Mouse (Mus musculus) forebrain, embryonic 16.5 days (tissue): ENCODE results near the gene Map2k2. TPM values are rescaled to one million over a fixed set of nuclear protein-coding genes. Genes with fewer than 3 reads are reported as not detected.
A peak's percentile ranks its signal among the peaks of the same experiment; 100 is the strongest.

ENCODE experiments used
- ATAC-seq: fragments of 200-750 bp; cut with Nextera tagmentation; 2 replicates; pipeline ENCODE4 v1.8.0; 2017; ENCODE audit warnings: mild to moderate bottlenecking, moderate library complexity
- H3K27ac ChIP-seq: fragments of 300-500 bp; sonication (generic); 2 replicates; pipeline ENCODE4 v1.5.1; 2014; ENCODE audit warnings: low read length, control low read depth
- H3K27me3 ChIP-seq: fragments of 300-500 bp; sonication (generic); replicated peaks from 2 replicates; pipeline ENCODE4 v1.6.1; 2014; ENCODE audit warnings: low read length; ENCODE audit not compliant: control insufficient read depth, insufficient read depth
- H3K36me3 ChIP-seq: fragments of 300-500 bp; sonication (generic); 2 replicates; pipeline ENCODE4 v1.6.1; 2014; ENCODE audit not compliant: control insufficient read depth, insufficient read depth
- H3K4me1 ChIP-seq: fragments of 300-500 bp; sonication (generic); replicated peaks from 2 replicates; pipeline ENCODE4 v1.6.1; 2014; ENCODE audit warnings: low read length; ENCODE audit not compliant: control insufficient read depth, insufficient read depth
- H3K4me2 ChIP-seq: fragments of 300-500 bp; sonication (generic); 2 replicates; pipeline ENCODE4 v1.6.1; 2014; ENCODE audit warnings: mild to moderate bottlenecking, low read length, control low read depth
- H3K4me3 ChIP-seq: fragments of 300-500 bp; sonication (generic); replicated peaks from 2 replicates; pipeline ENCODE4 v1.5.1; 2014; ENCODE audit warnings: mild to moderate bottlenecking, low read length, control low read depth
- H3K9ac ChIP-seq: fragments of 300-500 bp; sonication (generic); replicated peaks from 2 replicates; pipeline ENCODE4 v1.6.1; 2014; ENCODE audit warnings: low read depth, low read length, control low read depth
- H3K9me3 ChIP-seq: fragments of 300-500 bp; sonication (generic); 2 replicates; pipeline ENCODE4 v1.6.1; 2016; ENCODE audit warnings: low read length; ENCODE audit not compliant: control insufficient read depth
- WGBS: fragments of 180-500 bp; shearing (Covaris S2); extraction: QIAGEN DNeasy Blood & Tissue Kit; methylation state at CpG from one replicate; pipeline ENCODE4 v1.1.7; 2014; 5-methylcytosine and 5-hydroxymethylcytosine counted together
- polyA plus RNA-seq: library from polyadenylated mRNA; unstranded; fragments of >200 nt; fragmentation: Nextera tagmentation; extraction: Ambion mirVana; gene quantifications from 2 replicates; pipeline ENCODE4 v1.2.1, GENCODE M21; 2015

Map2k2 gene
- polyA plus RNA-seq, 1 experiment from 2014 or later = 210 TPM

GRCm38 (mm10) chr10:81140717-81141454 is 35.2 kb downstream of the Map2k2 start:
- Histone ChIP-seq H3K36me3 (peaks cover 16% of the 10 kb centered on the region), H3K27ac (no peak overlapping the region), H3K9me3 (no peaks in the 10 kb centered on the region), H3K27me3 (0 out of 2 replicates have a peak, but pooled peaks cover under 1% of the 10 kb centered on the region), H3K4me3 (no peak overlapping the region), H3K4me2 (0 out of 2 replicates have a peak overlapping the region, but pooled peaks have one; percentile 17), H3K4me1 (peaks cover 43% of the 10 kb centered on the region), H3K9ac (no peak overlapping the region; the same call in 1 of the 2 replicates)
- no peak for ATAC-seq
- WGBS = 66% methylated on average over 10 of the region's 10 CpGs

- ATAC-seq = no peak
- peaks cover 20% of the 10 kb centered on the region for H3K36me3 ChIP-seq
- no peak overlapping the region for H3K4me3 ChIP-seq
- H3K9ac ChIP-seq = no peak overlapping the region
- H3K9me3 ChIP-seq = no peaks in the 10 kb centered on the region
- no peaks in the 10 kb centered on the region for H3K27me3 ChIP-seq
- no peak overlapping the region for H3K4me2 ChIP-seq
- H3K27ac ChIP-seq = no peak overlapping the region
- H3K4me1 ChIP-seq = peaks cover 42% of the 10 kb centered on the region
- 87% methylated on average over 7 of the region's 7 CpGs for WGBS
These were observed 35.9 kb downstream of the Map2k2 start for GRCm38 (mm10) chr10:81141455-81142210.

GRCm38 (mm10) chr10:81142551-81142981 is 36.9 kb downstream of the Map2k2 start:
- H3K27ac ChIP-seq = no peak overlapping the region

GRCm38 (mm10) chr10:81143157-81143633 is 37.5 kb downstream of the Map2k2 start:
- Histone ChIP-seq H3K36me3 (peaks cover 25% of the 10 kb centered on the region), H3K9ac (no peak overlapping the region), H3K4me3 (no peak overlapping the region), H3K4me1 (peaks cover 40% of the 10 kb centered on the region), H3K27ac (no peak overlapping the region), H3K4me2 (no peak overlapping the region), H3K27me3 (no peaks in the 10 kb centered on the region), H3K9me3 (no peaks in the 10 kb centered on the region)
- ATAC-seq = no peak
- WGBS = 84% methylated on average over 7 of the region's 7 CpGs

More at GRCm38 (mm10) chr10:81142551-81142981, 36.9 kb downstream of the Map2k2 start:
- Histone ChIP-seq H3K36me3 (peaks cover 25% of the 10 kb centered on the region), H3K4me3 (no peak overlapping the region), H3K9ac (no peak overlapping the region), H3K9me3 (no peaks in the 10 kb centered on the region), H3K27me3 (no peaks in the 10 kb centered on the region), H3K4me2 (no peak overlapping the region), H3K4me1 (peaks cover 42% of the 10 kb centered on the region)
- WGBS = 53% methylated on average over 5 of the region's 5 CpGs
- ATAC-seq = peak; percentile 7; the same call in 1 of the 2 replicates

GRCm38 (mm10) chr10:81143845-81144437 is 38.2 kb downstream of the Map2k2 start:
- Histone ChIP-seq H3K36me3 (peaks cover 25% of the 10 kb centered on the region), H3K4me1 (peaks cover 32% of the 10 kb centered on the region), H3K9ac (no peak overlapping the region), H3K4me2 (no peak overlapping the region), H3K27me3 (no peaks in the 10 kb centered on the region), H3K9me3 (no peaks in the 10 kb centered on the region), H3K27ac (no peak overlapping the region), H3K4me3 (no peak overlapping the region)
- 95% methylated on average over 52 of the region's 52 CpGs for WGBS
- ATAC-seq = no peak

GRCm38 (mm10) chr10:81144667-81145066 is 39.0 kb downstream of the Map2k2 start:
- Histone ChIP-seq H3K9ac (no peak overlapping the region), H3K27me3 (no peaks in the 10 kb centered on the region), H3K36me3 (peaks cover 25% of the 10 kb centered on the region), H3K4me2 (no peak overlapping the region), H3K27ac (no peak overlapping the region), H3K4me1 (peaks cover 25% of the 10 kb centered on the region), H3K9me3 (no peaks in the 10 kb centered on the region), H3K4me3 (no peak overlapping the region)
- ATAC-seq = no peak
- WGBS = 94% methylated on average over 27 of the region's 27 CpGs

- Histone ChIP-seq H3K4me2 (no peak overlapping the region), H3K27me3 (no peaks in the 10 kb centered on the region), H3K4me3 (no peak overlapping the region), H3K27ac (no peak overlapping the region), H3K36me3 (peaks cover 25% of the 10 kb centered on the region), H3K4me1 (peaks cover 19% of the 10 kb centered on the region), H3K9ac (no peak overlapping the region), H3K9me3 (no peaks in the 10 kb centered on the region)
- 93% methylated on average over 6 of the region's 6 CpGs for WGBS
- ATAC-seq = no peak
These were observed 39.6 kb downstream of the Map2k2 start for GRCm38 (mm10) chr10:81145307-81145706.

- H3K4me2 ChIP-seq = no peak overlapping the region
- no peak for ATAC-seq
- no peak overlapping the region for H3K9ac ChIP-seq
- H3K9me3 ChIP-seq = no peaks in the 10 kb centered on the region
- H3K4me1 ChIP-seq = peaks cover 14% of the 10 kb centered on the region
- no peak overlapping the region for H3K4me3 ChIP-seq
- no peak overlapping the region for H3K27ac ChIP-seq
- peaks cover 25% of the 10 kb centered on the region for H3K36me3 ChIP-seq
- no peaks in the 10 kb centered on the region for H3K27me3 ChIP-seq
- 92% methylated on average over 7 of the region's 7 CpGs for WGBS
These were observed 40.1 kb downstream of the Map2k2 start for GRCm38 (mm10) chr10:81145778-81146177.

GRCm38 (mm10) chr10:81146296-81146695 is 40.6 kb downstream of the Map2k2 start:
- WGBS = 89% methylated on average over 4 of the region's 4 CpGs

More at GRCm38 (mm10) chr10:81146296-81146695, 40.6 kb downstream of the Map2k2 start:
- Histone ChIP-seq H3K27me3 (no peaks in the 10 kb centered on the region), H3K4me2 (no peak overlapping the region), H3K4me3 (no peak overlapping the region), H3K4me1 (peaks cover 12% of the 10 kb centered on the region), H3K36me3 (peaks cover 25% of the 10 kb centered on the region), H3K9me3 (no peaks in the 10 kb centered on the region), H3K27ac (no peak overlapping the region), H3K9ac (no peak overlapping the region)
- no peak for ATAC-seq
